In genomic region chr3:154800888-154801429, GRCm38 (mm10) we compare ENCODE assay signal across 13 mouse cellular contexts.
DNase-seq lines count a peak whose midpoint lies in the region; ATAC-seq lines count a peak whose summit lies in the region.
"Had no signal": no experiment of that assay in that cellular context is flagged by ENCODE, and none has a peak within 500 bp of the region (broad histone marks: within the 10 kb centered on the region; RNA-seq: fewer than 3 reads in every experiment).

No protein-coding gene starts in this region.

- H3K36me3 ChIP-seq in forebrain, embryonic 12.5 days (replicated peaks): no peaks in the 10 kb centered on the region
- H3K36me3 ChIP-seq in forebrain, embryonic 10.5 days (replicated peaks): no peaks in the 10 kb centered on the region
- no peaks in the 10 kb centered on the region for H3K36me3 ChIP-seq in midbrain, embryonic 16.5 days (ENCODE audit: control insufficient read depth, insufficient read depth, low read length)
- H3K36me3 ChIP-seq in midbrain, embryonic 13.5 days: no peaks in the 10 kb centered on the region
- H3K36me3 ChIP-seq in stomach, embryonic 16.5 days (ENCODE audit: control insufficient read depth, insufficient read depth, low read length): no peaks in the 10 kb centered on the region
- H3K36me3 ChIP-seq: limb, embryonic 15.5 days had no signal

- no peak overlapping the region for H3K27ac ChIP-seq in forebrain, embryonic 12.5 days
- no peak overlapping the region for H3K27ac ChIP-seq in forebrain, embryonic 10.5 days
- H3K27ac ChIP-seq in midbrain, embryonic 16.5 days (ENCODE audit: low read length): peak overlapping the region; percentile 11; the same call in 1 of the 2 replicates
- H3K27ac ChIP-seq in midbrain, embryonic 13.5 days: no peak overlapping the region
- no peak overlapping the region for H3K27ac ChIP-seq in stomach, embryonic 16.5 days (ENCODE audit: low read length)
- H3K27ac ChIP-seq: heart, adult 2 months; limb, embryonic 15.5 days had no signal

- H3K9ac ChIP-seq in forebrain, embryonic 12.5 days: no peak overlapping the region
- no peak overlapping the region for H3K9ac ChIP-seq in midbrain, embryonic 16.5 days (ENCODE audit: low read depth, low read length)
- no peak overlapping the region for H3K9ac ChIP-seq in midbrain, embryonic 13.5 days (replicated peaks)
- H3K9ac ChIP-seq in stomach, embryonic 16.5 days (ENCODE audit: low read length): no peak overlapping the region
- H3K9ac ChIP-seq: limb, embryonic 15.5 days had no signal

- no peak for DNase-seq in forebrain, embryonic 10.5 days (ENCODE audit: extremely low spot score, low spot score)
- peak; percentile 44 for DNase-seq in kidney, adult 9 months
- DNase-seq in thymus, postnatal 4 days: no peak
- DNase-seq: heart, adult 2 months; heart, postnatal 36 days; lung, postnatal 4 days; thymus, postnatal 14 days had no signal

- peaks cover 6% of the 10 kb centered on the region; the same call in 1 of the 2 replicates for H3K4me1 ChIP-seq in forebrain, embryonic 12.5 days
- H3K4me1 ChIP-seq in forebrain, embryonic 10.5 days: no peaks in the 10 kb centered on the region
- peaks cover 16% of the 10 kb centered on the region for H3K4me1 ChIP-seq in midbrain, embryonic 16.5 days (ENCODE audit: control insufficient read depth, insufficient read depth, low read length)
- peaks cover 10% of the 10 kb centered on the region for H3K4me1 ChIP-seq in midbrain, embryonic 13.5 days (replicated peaks)
- H3K4me1 ChIP-seq in stomach, embryonic 16.5 days (ENCODE audit: control insufficient read depth, insufficient read depth, low read length): 0 out of 2 replicates have a peak, but pooled peaks cover 4% of the 10 kb centered on the region
- H3K4me1 ChIP-seq: limb, embryonic 15.5 days had no signal

- no peaks in the 10 kb centered on the region for H3K27me3 ChIP-seq in forebrain, embryonic 12.5 days
- no peaks in the 10 kb centered on the region for H3K27me3 ChIP-seq in forebrain, embryonic 10.5 days (ENCODE audit: poor library complexity, severe bottlenecking)
- no peaks in the 10 kb centered on the region for H3K27me3 ChIP-seq in midbrain, embryonic 16.5 days (ENCODE audit: control insufficient read depth, insufficient read depth, low read depth, low read length)
- H3K27me3 ChIP-seq in midbrain, embryonic 13.5 days: no peaks in the 10 kb centered on the region
- H3K27me3 ChIP-seq in stomach, embryonic 16.5 days (ENCODE audit: control insufficient read depth, insufficient read depth, low read length): no peaks in the 10 kb centered on the region
- H3K27me3 ChIP-seq: limb, embryonic 15.5 days had no signal

- ATAC-seq in forebrain, embryonic 12.5 days (ENCODE audit: low FRiP score): peak; percentile 31; the same call in 1 of the 2 replicates
- ATAC-seq in midbrain, embryonic 16.5 days: no peak
- ATAC-seq in midbrain, embryonic 13.5 days: no peak
- ATAC-seq in stomach, embryonic 16.5 days (ENCODE audit: insufficient read depth, low FRiP score): no peak
- no peak for ATAC-seq in megakaryocyte-erythroid progenitor cell, adult 5-6 weeks (replicated peaks; ENCODE audit: low FRiP score, low TSS enrichment, poor library complexity, severe bottlenecking)

- H3K4me3 ChIP-seq in forebrain, embryonic 12.5 days (replicated peaks): no peak overlapping the region
- H3K4me3 ChIP-seq in forebrain, embryonic 10.5 days: no peak overlapping the region
- no peak overlapping the region for H3K4me3 ChIP-seq in midbrain, embryonic 16.5 days (ENCODE audit: low read depth, low read length)
- H3K4me3 ChIP-seq in midbrain, embryonic 13.5 days (replicated peaks): no peak overlapping the region
- H3K4me3 ChIP-seq in stomach, embryonic 16.5 days (replicated peaks; ENCODE audit: low read length): no peak overlapping the region
- H3K4me3 ChIP-seq: heart, adult 2 months; limb, embryonic 15.5 days had no signal

- WGBS in forebrain, embryonic 12.5 days: 73% methylated on average over 8 of the region's 8 CpGs
- WGBS in forebrain, embryonic 10.5 days: 90% methylated on average over 8 of the region's 8 CpGs
- WGBS in midbrain, embryonic 16.5 days: 68% methylated on average over 8 of the region's 8 CpGs
- WGBS in midbrain, embryonic 13.5 days: 80% methylated on average over 8 of the region's 8 CpGs
- 50% methylated on average over 8 of the region's 8 CpGs for WGBS in stomach, embryonic 16.5 days

- no peaks in the 10 kb centered on the region for H3K9me3 ChIP-seq in forebrain, embryonic 12.5 days
- no peaks in the 10 kb centered on the region for H3K9me3 ChIP-seq in forebrain, embryonic 10.5 days
- H3K9me3 ChIP-seq in midbrain, embryonic 16.5 days (replicated peaks; ENCODE audit: control insufficient read depth, low read length, poor library complexity, severe bottlenecking): no peaks in the 10 kb centered on the region
- H3K9me3 ChIP-seq in midbrain, embryonic 13.5 days: no peaks in the 10 kb centered on the region
- H3K9me3 ChIP-seq in stomach, embryonic 16.5 days (replicated peaks; ENCODE audit: control insufficient read depth, low read length): no peaks in the 10 kb centered on the region
- H3K9me3 ChIP-seq: limb, embryonic 15.5 days had no signal

- no peak overlapping the region for H3K4me2 ChIP-seq in forebrain, embryonic 12.5 days
- H3K4me2 ChIP-seq in midbrain, embryonic 16.5 days (ENCODE audit: low read length): no peak overlapping the region
- no peak overlapping the region for H3K4me2 ChIP-seq in midbrain, embryonic 13.5 days (replicated peaks)
- H3K4me2 ChIP-seq in stomach, embryonic 16.5 days (ENCODE audit: low read depth, low read length): peak overlapping the region; percentile 14; the same call in 1 of the 2 replicates
- H3K4me2 ChIP-seq: limb, embryonic 15.5 days had no signal
